Mouse (Mus musculus) thymus, postnatal 0 days (tissue): Measurements from ENCODE around the gene Zfand4. TPM values are rescaled to one million over a fixed set of nuclear protein-coding genes. Genes with fewer than 3 reads are reported as not detected.
A peak's percentile ranks its signal among the peaks of the same experiment; 100 is the strongest.
"Not testable (repeated sequence)": the region's sequence is repeated elsewhere in the genome, so short reads cannot be mapped to it uniquely, and the experiment has no call there.

ENCODE experiments used
- DNase-seq: peaks from one replicate; pipeline ENCODE4 v3.0.0-alpha.2; 2015; ENCODE audit warnings: low spot score
- polyA plus RNA-seq: library from polyadenylated mRNA; unstranded; fragments of >200 nt; fragmentation: Nextera tagmentation; extraction: Ambion mirVana; gene quantifications from 2 replicates; pipeline ENCODE4 v1.2.1, GENCODE M21; 2015

Gene Zfand4
- polyA plus RNA-seq = 7.0 and 9.2 TPM in 2 replicates

- peak; percentile 92 for DNase-seq
These were observed at the start of gene Zfand4 for GRCm38 (mm10) chr6:116264018-116264651. Gene Zfand4 (plus strand): TSS chr6:116264222.

DNA sequence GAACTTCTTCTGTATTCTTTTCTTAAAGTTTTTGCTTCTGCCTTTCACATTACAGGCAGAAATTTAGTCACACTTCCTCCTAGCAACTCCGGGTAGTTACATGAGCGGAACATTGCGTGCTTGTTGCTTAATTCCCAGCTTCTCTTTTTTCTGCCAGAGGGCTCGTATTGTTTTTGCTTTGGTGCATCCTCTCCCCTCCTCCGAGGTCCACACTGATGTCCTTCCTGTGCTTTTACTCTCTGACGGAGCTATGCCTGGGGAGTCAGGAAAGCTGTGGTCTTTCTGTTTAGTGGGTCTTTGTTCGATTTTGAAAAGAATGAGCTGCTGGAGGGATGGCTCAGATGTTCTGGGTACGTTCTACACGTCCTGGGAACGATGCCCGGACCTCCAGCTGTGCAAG, 36.3 kb upstream of the Zfand4 start:
- no peak for DNase-seq

DNA sequence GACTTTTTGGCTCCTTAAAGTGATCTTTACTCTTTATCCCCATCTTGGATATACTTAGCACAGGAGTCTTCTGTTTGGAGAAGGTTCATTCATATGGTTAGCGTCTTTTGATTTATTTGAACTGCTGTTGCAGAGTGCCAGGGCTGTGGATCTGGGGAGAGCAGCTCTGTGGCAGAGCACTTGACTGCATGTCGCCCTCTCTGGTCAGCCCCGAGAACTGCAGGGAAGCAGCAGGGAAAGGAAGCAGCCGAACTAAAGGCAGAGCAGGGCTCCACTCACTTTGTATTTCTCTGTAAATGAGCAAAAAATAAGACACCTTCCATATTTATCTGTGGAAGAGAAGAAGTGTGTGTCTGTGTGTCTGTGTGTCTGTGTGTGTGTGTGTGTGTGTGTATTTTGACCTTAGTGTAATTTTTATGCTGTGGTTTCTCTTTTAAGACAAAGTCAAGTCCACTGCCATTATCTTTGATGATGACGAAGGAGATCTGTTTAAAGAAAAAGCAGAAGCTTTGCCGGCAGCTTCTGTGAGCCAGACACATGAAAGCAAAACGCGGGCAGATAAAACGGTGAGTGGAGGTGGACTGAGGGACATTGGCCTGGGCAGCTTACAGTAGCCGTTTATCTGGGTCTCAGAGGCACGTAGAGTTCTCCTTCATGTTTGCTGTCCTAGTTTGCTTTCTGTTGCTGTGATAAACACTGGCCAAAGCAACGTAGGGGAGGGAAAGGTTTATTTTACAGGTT, 35.1 kb upstream of the Zfand4 start:
- DNase-seq = peak; percentile 68

DNA sequence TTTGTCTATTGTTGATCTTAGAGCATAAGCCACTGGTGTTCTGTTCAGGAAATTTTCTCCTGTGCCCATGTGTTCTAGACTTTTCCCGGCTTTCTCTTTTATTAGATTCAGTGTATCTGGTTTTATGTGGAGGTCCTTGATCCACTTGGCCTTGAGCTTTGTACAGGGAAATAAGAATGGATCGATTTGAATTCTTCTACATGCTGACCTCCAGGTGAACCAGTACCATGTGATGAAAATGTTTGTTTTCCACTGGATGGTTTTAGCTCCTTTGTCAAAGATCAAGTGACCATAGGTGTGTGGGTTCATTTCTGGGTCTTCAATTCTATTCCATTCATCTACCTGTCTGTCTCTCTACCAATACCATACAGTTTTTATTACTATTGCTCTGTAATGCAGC, 29.2 kb upstream of the Zfand4 start:
- not testable (repeated sequence) for DNase-seq

DNA sequence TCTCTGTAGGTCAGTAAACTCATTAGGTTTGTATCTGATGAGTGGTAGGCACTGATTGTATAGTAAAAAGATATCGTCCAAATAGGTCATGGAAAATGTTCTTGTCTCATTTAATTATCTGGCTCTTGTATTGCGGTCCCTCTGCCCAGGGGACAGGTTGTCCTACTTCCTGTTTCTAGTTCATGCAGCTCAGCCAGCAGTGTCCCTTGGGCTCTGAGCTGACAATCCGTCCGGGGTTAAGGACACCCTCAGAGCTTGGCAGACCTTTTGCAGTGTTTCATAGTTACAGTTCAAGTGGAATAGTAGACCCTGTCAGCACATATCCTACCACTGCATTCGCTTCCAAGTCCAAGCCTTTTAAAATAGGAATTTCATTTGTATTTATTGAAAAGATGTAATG, 28.7 kb upstream of the Zfand4 start:
- no peak for DNase-seq

DNA sequence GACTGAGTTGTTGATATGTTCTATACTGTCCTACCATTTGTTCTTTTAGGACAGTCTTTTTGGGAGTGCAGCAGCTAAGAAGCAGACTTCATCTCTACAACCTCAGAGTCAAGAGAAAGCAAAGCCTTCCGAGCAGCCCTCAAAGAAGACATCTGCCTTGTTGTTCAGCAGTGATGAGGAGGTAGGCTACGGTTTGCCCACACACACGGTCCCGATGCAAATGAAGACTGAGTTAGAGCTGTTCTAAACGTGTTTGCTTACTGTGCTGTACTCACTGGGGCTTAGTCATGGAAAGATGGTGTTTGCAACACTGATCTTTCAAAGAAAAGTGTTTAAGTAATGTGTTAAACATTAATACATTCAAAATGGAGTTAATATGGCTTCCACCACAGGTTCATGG, 25.9 kb upstream of the Zfand4 start:
- no peak for DNase-seq

DNA sequence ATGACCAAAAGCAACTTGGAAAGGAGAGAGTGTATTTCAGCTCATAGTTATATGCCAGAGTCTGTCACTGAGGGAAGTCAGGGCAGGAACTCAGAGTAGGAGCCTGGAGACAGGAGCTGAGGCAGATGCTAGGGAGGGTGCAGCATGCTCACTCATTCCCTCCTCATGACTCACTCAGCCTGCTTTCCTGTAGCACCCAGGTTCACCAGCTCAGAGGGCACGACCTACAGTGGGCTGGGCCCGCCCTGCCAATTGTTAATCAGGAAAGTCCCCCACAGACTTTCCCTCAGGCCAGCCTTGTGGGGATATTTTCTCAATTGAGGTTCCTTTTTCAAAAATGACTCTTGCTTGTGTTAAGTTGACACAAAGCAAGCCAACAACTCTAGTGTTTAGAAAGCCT, 23.7 kb upstream of the Zfand4 start:
- no peak for DNase-seq

- DNase-seq = no peak
These were observed 4.4 kb upstream of the Zfand4 start for GRCm38 (mm10) chr6:116259649-116260048.

DNA sequence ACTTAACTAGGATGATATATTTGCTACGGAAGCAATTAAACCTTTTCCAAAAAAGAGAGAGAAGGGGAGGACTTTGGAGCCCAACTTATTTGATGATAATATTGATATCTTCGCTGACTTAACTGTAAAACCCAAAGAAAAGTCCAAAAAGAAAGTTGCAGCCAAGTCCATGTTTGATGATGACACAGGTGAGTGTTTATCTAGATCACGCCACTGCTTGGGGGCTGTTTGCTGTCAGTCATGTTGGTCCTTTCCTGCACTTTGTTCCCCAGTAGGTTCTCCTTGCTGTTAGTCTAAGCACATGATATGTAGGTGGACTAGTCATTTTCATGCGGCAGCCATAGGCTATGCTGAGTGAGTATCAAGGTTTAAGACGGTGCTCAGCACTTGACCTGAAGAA, 3.5 kb upstream of the Zfand4 start:
- DNase-seq = no peak

DNA sequence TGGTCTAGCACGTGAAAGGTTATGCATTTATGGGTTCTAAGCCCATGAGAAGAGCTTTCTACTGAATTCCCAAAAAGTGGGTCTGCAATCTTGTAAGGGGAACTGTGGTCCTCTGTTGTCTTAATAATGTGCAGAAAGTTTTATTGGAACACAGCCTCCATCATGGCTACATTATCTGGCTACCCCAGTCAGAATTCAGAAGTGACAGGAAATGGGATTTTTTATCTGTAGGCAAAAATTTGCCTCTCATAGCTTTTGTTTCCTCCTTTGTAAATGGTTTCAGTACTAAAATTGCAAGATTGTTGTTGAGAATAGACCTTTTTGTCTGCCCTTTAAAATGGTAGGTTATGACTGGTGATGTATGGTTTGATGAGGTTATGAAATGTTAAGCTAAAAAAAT, 1.2 kb upstream of the Zfand4 start:
- DNase-seq = no peak

DNA sequence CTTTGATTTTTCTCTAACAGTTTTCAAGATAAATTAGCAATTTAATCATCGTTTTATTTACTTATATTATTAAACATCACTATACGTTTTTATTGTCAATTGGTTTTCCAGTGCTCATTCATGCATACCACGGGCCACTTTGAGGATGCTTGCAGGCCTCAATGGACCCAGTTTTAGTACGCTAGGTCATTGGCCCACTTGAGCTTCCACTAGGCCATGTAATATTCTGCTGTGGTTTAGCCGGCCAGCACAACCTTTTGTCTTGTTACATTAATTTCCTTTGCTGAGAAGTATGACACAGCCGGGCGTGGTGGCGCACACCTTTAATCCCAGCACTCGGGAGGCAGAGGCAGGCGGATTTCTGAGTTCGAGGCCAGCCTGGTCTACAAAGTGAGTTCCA, 814 bp downstream of the Zfand4 start:
- DNase-seq = no peak

DNA sequence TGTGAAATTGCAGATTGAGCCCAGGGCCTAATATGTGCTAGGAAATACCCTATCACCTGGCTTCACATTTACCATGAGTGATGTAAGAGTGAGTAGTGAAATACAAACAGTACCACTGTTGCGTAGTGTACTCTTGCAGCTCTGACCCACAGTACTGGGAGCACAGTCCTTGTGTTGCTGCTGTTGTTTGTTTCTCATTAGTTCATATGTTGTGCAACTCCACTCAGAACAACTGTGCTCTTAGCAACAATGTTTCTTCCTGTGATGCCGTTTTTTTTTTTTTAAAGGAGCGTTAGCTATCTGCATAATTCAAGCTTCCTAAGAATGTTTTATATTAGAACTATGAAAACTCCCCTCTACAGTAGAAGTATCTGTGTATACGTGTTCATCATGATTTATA, 1.6 kb downstream of the Zfand4 start:
- DNase-seq = no peak

- peak; percentile 72 for DNase-seq
These were observed 2.5 kb downstream of the Zfand4 start for GRCm38 (mm10) chr6:116266273-116267109.

- DNase-seq = no peak
These were observed 3.0 kb downstream of the Zfand4 start for GRCm38 (mm10) chr6:116267110-116267423.

- no peak for DNase-seq
These were observed 11.7 kb downstream of the Zfand4 start for GRCm38 (mm10) chr6:116275695-116276094.

DNA sequence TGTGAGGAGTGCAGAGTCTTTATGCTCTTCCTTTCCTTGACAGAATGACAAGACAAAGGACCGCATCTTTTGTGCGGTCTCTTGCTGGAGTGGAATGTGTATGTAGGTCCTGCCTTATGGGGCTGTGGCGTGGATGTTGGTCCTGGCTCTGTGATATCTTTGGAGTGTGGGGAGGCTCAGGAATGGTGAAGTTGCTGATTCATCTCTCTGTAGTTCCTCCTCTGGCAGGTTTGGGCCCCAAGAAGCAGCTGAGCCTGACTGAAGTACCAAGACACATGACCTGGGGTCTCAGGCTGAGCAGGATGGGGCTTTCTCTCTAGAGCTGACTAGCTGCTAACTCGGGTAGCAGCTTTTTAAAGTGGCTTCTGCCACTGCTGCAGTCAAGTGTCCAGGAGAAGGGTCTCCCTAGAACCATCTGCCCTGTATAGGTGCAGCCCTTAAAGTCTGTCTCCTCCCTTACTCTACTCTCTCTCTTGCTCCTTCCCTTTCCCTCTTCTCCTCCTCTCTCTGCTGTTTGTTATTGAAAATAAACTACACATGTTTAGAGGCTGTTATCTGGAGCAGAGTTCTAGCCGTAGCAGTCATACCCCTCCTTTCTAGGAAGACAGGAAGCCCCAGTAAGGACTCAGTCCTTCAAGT, 14.8 kb downstream of the Zfand4 start:
- DNase-seq = no peak

- DNase-seq = no peak
These were observed 17.0 kb downstream of the Zfand4 start for GRCm38 (mm10) chr6:116281014-116281413.

- DNase-seq = peak; percentile 60
These were observed 18.5 kb downstream of the Zfand4 start for GRCm38 (mm10) chr6:116282546-116282945.

DNA sequence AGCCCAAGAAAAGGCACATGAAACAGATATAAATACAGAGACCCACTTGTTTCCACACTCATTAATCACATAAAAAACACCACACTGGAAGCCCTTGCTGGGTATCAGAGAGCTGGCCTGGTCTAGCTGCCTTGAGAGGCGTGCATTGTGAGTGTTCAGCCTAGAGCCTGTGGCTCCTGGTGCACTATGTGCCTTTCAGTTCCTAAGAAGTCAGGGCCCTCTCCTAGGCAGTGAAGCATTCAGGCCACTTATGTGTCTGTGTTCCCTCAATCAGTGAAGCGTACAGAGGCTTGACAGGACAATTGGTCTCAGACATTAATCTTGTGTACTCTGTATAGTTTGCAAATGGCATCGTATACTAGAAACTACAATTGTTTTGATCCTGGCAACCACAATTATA, 19.3 kb downstream of the Zfand4 start:
- no peak for DNase-seq

DNA sequence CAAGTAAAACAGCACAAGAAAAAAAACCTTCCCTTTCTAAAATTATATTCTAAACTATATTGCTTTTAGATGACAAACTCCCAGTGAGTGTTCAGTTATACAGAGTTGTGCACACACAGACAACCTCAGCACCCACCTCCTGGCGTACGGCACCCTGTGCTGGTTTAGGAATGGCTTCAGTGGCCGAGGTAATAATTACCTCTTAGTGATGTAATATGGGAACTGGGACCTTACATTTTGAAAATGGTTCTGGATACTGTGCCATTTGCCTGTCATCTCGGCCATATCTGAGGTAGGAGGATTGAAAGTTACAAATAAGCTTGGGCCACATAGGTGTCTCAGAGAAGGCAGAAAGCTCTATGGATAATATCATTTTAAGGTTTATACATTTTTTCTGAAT, 22.3 kb downstream of the Zfand4 start:
- no peak for DNase-seq

- peak; percentile 91 for DNase-seq
These were observed 23.0 kb downstream of the Zfand4 start for GRCm38 (mm10) chr6:116286870-116287575.
